Mouse (Mus musculus) limb, embryonic 15.5 days (tissue): ENCODE measurements at regions not wholly inside any gene's neighbourhood (a gene's known extent, or its start where the extent isn't known, plus 50 kb on each side); places are given as distances from the start of the nearest gene placed in this dataset.
"Not testable (repeated sequence)": the region's sequence is repeated elsewhere in the genome, so short reads cannot be mapped to it uniquely, and the experiment has no call there.

Experiments used
- ATAC-seq: fragments of 200-750 bp; cut with Nextera tagmentation; 2 replicates; pipeline ENCODE4 v1.8.0; 2017; ENCODE audit warnings: low read depth, moderate TSS enrichment; ENCODE audit not compliant: insufficient number of reproducible peaks, low FRiP score, low TSS enrichment
- H3K27ac ChIP-seq: fragments of 300-500 bp; sonication (generic); 2 replicates; pipeline ENCODE4 v1.5.1; 2015; ENCODE audit warnings: moderate library complexity, mild to moderate bottlenecking, inconsistent platforms
- H3K27me3 ChIP-seq: fragments of 300-500 bp; sonication (generic); 2 replicates; pipeline ENCODE4 v1.6.1; 2015; ENCODE audit warnings: inconsistent platforms
- H3K36me3 ChIP-seq: fragments of 300-500 bp; sonication (generic); 2 replicates; pipeline ENCODE4 v1.6.1; 2015; ENCODE audit warnings: inconsistent platforms
- H3K4me1 ChIP-seq: fragments of 300-500 bp; sonication (generic); 2 replicates; pipeline ENCODE4 v1.6.1; 2015; ENCODE audit warnings: inconsistent platforms
- H3K4me2 ChIP-seq: fragments of 300-500 bp; sonication (generic); 2 replicates; pipeline ENCODE4 v1.6.1; 2015; ENCODE audit warnings: mild to moderate bottlenecking, inconsistent platforms
- H3K4me3 ChIP-seq: fragments of 300-500 bp; sonication (generic); 2 replicates; pipeline ENCODE4 v1.5.1; 2015; ENCODE audit warnings: mild to moderate bottlenecking, inconsistent platforms
- H3K9ac ChIP-seq: fragments of 300-500 bp; sonication (generic); 2 replicates; pipeline ENCODE4 v1.6.1; 2015; ENCODE audit warnings: inconsistent platforms
- H3K9me3 ChIP-seq: fragments of 300-500 bp; sonication (generic); 2 replicates; pipeline ENCODE4 v1.6.1; 2016; ENCODE audit warnings: inconsistent platforms
- WGBS: fragments of 180-500 bp; shearing (Covaris S2); methylation state at CpG from one replicate; pipeline ENCODE4 v1.1.7; 2015; 5-methylcytosine and 5-hydroxymethylcytosine counted together

GRCm38 (mm10) chr12:104637046-104638032, 114.4 kb downstream of the Dicer1 start:
- no peak overlapping the region for H3K27ac ChIP-seq
- H3K4me1 ChIP-seq: peaks cover 30% of the 10 kb centered on the region
- WGBS: 13% methylated on average over 33 of the region's 33 CpGs
- no peak for ATAC-seq
- H3K9me3 ChIP-seq: no peaks in the 10 kb centered on the region
- no peak overlapping the region for H3K9ac ChIP-seq
- H3K36me3 ChIP-seq: no peaks in the 10 kb centered on the region
- no peak overlapping the region for H3K4me3 ChIP-seq
- H3K27me3 ChIP-seq: peaks cover 35% of the 10 kb centered on the region
- H3K4me2 ChIP-seq: no peak overlapping the region

GRCm38 (mm10) chr12:104636474-104636873, 115.3 kb downstream of the Dicer1 start:
- Histone ChIP-seq H3K9me3 (no peaks in the 10 kb centered on the region), H3K27ac (no peak overlapping the region), H3K9ac (no peak overlapping the region), H3K4me1 (peaks cover 26% of the 10 kb centered on the region), H3K4me2 (no peak overlapping the region), H3K4me3 (no peak overlapping the region), H3K36me3 (no peaks in the 10 kb centered on the region), H3K27me3 (peaks cover 35% of the 10 kb centered on the region)
- no peak for ATAC-seq
- 24% methylated on average over 12 of the region's 12 CpGs for WGBS

- peaks cover 35% of the 10 kb centered on the region for H3K27me3 ChIP-seq
- no peak overlapping the region for H3K4me2 ChIP-seq
- no peaks in the 10 kb centered on the region for H3K9me3 ChIP-seq
- no peaks in the 10 kb centered on the region for H3K36me3 ChIP-seq
- peaks cover 26% of the 10 kb centered on the region for H3K4me1 ChIP-seq
- ATAC-seq: no peak
- no peak overlapping the region for H3K4me3 ChIP-seq
- H3K27ac ChIP-seq: no peak overlapping the region
- H3K9ac ChIP-seq: no peak overlapping the region
- WGBS: 42% methylated on average over 10 of the region's 10 CpGs
These were observed 116.9 kb downstream of the Dicer1 start for GRCm38 (mm10) chr12:104634818-104635217.

GRCm38 (mm10) chr12:104630590-104630989, 121.2 kb downstream of the Dicer1 start:
- ATAC-seq: no peak
- no peaks in the 10 kb centered on the region for H3K36me3 ChIP-seq

GRCm38 (mm10) chr12:104629449-104629848, 122.3 kb downstream of the Dicer1 start:
- Histone ChIP-seq H3K36me3 (no peaks in the 10 kb centered on the region), H3K9ac (no peak overlapping the region), H3K4me2 (no peak overlapping the region), H3K9me3 (no peaks in the 10 kb centered on the region), H3K4me3 (no peak overlapping the region), H3K27me3 (peaks cover 5% of the 10 kb centered on the region), H3K27ac (no peak overlapping the region), H3K4me1 (no peaks in the 10 kb centered on the region)
- no peak for ATAC-seq
- 86% methylated on average over 2 of the region's 2 CpGs for WGBS

More at GRCm38 (mm10) chr12:104630590-104630989, 121.2 kb downstream of the Dicer1 start:
- H3K4me3 ChIP-seq: no peak overlapping the region
- H3K9ac ChIP-seq: no peak overlapping the region
- H3K27ac ChIP-seq: no peak overlapping the region
- H3K9me3 ChIP-seq: no peaks in the 10 kb centered on the region
- H3K4me1 ChIP-seq: peaks cover 9% of the 10 kb centered on the region; the same call in 1 of the 2 replicates
- peaks cover 10% of the 10 kb centered on the region for H3K27me3 ChIP-seq
- H3K4me2 ChIP-seq: no peak overlapping the region
- 72% methylated on average over 3 of the region's 3 CpGs for WGBS

GRCm38 (mm10) chr12:104626054-104626453, 125.7 kb downstream of the Dicer1 start:
- 80% methylated on average over 5 of the region's 5 CpGs for WGBS
- H3K4me1 ChIP-seq: no peaks in the 10 kb centered on the region; the same call in 1 of the 2 replicates
- H3K9me3 ChIP-seq: no peaks in the 10 kb centered on the region
- H3K27ac ChIP-seq: no peak overlapping the region
- H3K4me2 ChIP-seq: no peak overlapping the region
- H3K9ac ChIP-seq: no peak overlapping the region
- no peaks in the 10 kb centered on the region for H3K36me3 ChIP-seq
- no peak overlapping the region for H3K4me3 ChIP-seq
- no peak for ATAC-seq
- no peaks in the 10 kb centered on the region; the same call in 1 of the 2 replicates for H3K27me3 ChIP-seq

- Histone ChIP-seq H3K4me1 (no peaks in the 10 kb centered on the region; the same call in 1 of the 2 replicates), H3K36me3 (no peaks in the 10 kb centered on the region), H3K9ac (no peak overlapping the region), H3K9me3 (no peaks in the 10 kb centered on the region), H3K4me2 (no peak overlapping the region), H3K27ac (no peak overlapping the region), H3K4me3 (no peak overlapping the region), H3K27me3 (no peaks in the 10 kb centered on the region; the same call in 1 of the 2 replicates)
- 32% methylated on average over 7 of the region's 7 CpGs for WGBS
- no peak for ATAC-seq
These were observed 127.7 kb downstream of the Dicer1 start for GRCm38 (mm10) chr12:104623896-104624685.

GRCm38 (mm10) chr12:104617111-104617725, 134.5 kb downstream of the Dicer1 start:
- Histone ChIP-seq H3K4me3 (peak overlapping the region; percentile 12), H3K27me3 (no peaks in the 10 kb centered on the region), H3K9me3 (no peaks in the 10 kb centered on the region), H3K4me1 (peaks cover 5% of the 10 kb centered on the region; the same call in 1 of the 2 replicates), H3K4me2 (peak overlapping the region; percentile 44), H3K36me3 (no peaks in the 10 kb centered on the region), H3K27ac (no peak overlapping the region), H3K9ac (no peak overlapping the region)
- no peak for ATAC-seq
- WGBS: 17% methylated on average over 17 of the region's 17 CpGs

GRCm38 (mm10) chr12:104614240-104614639, 137.5 kb downstream of the Dicer1 start:
- Histone ChIP-seq H3K27ac (no peak overlapping the region), H3K4me1 (peaks cover 22% of the 10 kb centered on the region), H3K9me3 (no peaks in the 10 kb centered on the region), H3K27me3 (no peaks in the 10 kb centered on the region), H3K36me3 (no peaks in the 10 kb centered on the region), H3K9ac (no peak overlapping the region), H3K4me2 (no peak overlapping the region), H3K4me3 (no peak overlapping the region)
- 63% methylated on average over 8 of the region's 8 CpGs for WGBS
- ATAC-seq: no peak

GRCm38 (mm10) chr12:104609767-104610166, 136.6 kb upstream of the Gsc start:
- peak; percentile 59; the same call in 1 of the 2 replicates for ATAC-seq
- peak overlapping the region; percentile 25; the same call in 1 of the 2 replicates for H3K4me2 ChIP-seq
- no peak overlapping the region for H3K9ac ChIP-seq
- no peak overlapping the region for H3K4me3 ChIP-seq
- H3K4me1 ChIP-seq: peaks cover 20% of the 10 kb centered on the region
- no peaks in the 10 kb centered on the region for H3K36me3 ChIP-seq
- H3K9me3 ChIP-seq: no peaks in the 10 kb centered on the region
- 26% methylated on average over 19 of the region's 19 CpGs for WGBS
- peaks cover 8% of the 10 kb centered on the region; the same call in 1 of the 2 replicates for H3K27me3 ChIP-seq
- peak overlapping the region; percentile 87 for H3K27ac ChIP-seq

GRCm38 (mm10) chr12:104608956-104609355, 135.8 kb upstream of the Gsc start:
- WGBS: 82% methylated on average over 4 of the region's 4 CpGs
- peaks cover 20% of the 10 kb centered on the region for H3K4me1 ChIP-seq
- H3K4me3 ChIP-seq, H3K9ac ChIP-seq, H3K9me3 ChIP-seq, H3K27ac ChIP-seq, H3K36me3 ChIP-seq, ATAC-seq, H3K27me3 ChIP-seq, H3K4me2 ChIP-seq: not testable (repeated sequence)
